Mouse (Mus musculus): Measurements from ENCODE around the gene Btrc.

GRCm38 (mm10) chr19:45573033-45573432 is 209.5 kb downstream of the Btrc start:
- no peak for TF ChIP-seq GATA1 (IDR thresholded peaks at IDR 0.05; ENCODE audit: borderline replicate concordance, low read length)
- no peak for TF ChIP-seq FLI1 (IDR thresholded peaks at IDR 0.05; ENCODE audit: low read length)
